Mouse (Mus musculus) intestine, postnatal 0 days (tissue): ENCODE measurements at regions not wholly inside any gene's neighbourhood (a gene's known extent, or its start where the extent isn't known, plus 50 kb on each side); places are given as distances from the start of the nearest gene placed in this dataset.

Experiments used
- ATAC-seq: fragments of 200-750 bp; cut with Nextera tagmentation; 2 replicates; pipeline ENCODE4 v1.8.0; 2017; ENCODE audit warnings: mild to moderate bottlenecking, moderate TSS enrichment, moderate library complexity
- H3K27ac ChIP-seq: fragments of 300-500 bp; sonication (generic); 2 replicates; pipeline ENCODE4 v1.5.1; 2014; ENCODE audit warnings: mild to moderate bottlenecking, low read depth, low read length, moderate library complexity
- H3K27me3 ChIP-seq: fragments of 300-500 bp; sonication (generic); replicated peaks from 2 replicates; pipeline ENCODE4 v1.6.1; 2014; ENCODE audit warnings: low read length, mixed read lengths; ENCODE audit not compliant: control insufficient read depth, insufficient read depth
- H3K36me3 ChIP-seq: fragments of 300-500 bp; sonication (generic); 2 replicates; pipeline ENCODE4 v1.6.1; 2014; ENCODE audit warnings: mild to moderate bottlenecking, moderate library complexity; ENCODE audit not compliant: control insufficient read depth, insufficient read depth
- H3K4me1 ChIP-seq: fragments of 300-500 bp; sonication (generic); replicated peaks from 2 replicates; pipeline ENCODE4 v1.6.1; 2014; ENCODE audit warnings: antibody characterized with exemption, low read length, mixed read lengths; ENCODE audit not compliant: control insufficient read depth, insufficient read depth
- H3K4me2 ChIP-seq: fragments of 300-500 bp; sonication (generic); replicated peaks from 2 replicates; pipeline ENCODE4 v1.6.1; 2014; ENCODE audit warnings: low read depth, mild to moderate bottlenecking, moderate library complexity
- H3K4me3 ChIP-seq: fragments of 300-500 bp; sonication (generic); 2 replicates; pipeline ENCODE4 v1.5.1; 2014; ENCODE audit warnings: low read depth, low read length
- H3K9ac ChIP-seq: fragments of 300-500 bp; sonication (generic); 2 replicates; pipeline ENCODE4 v1.6.1; 2014; ENCODE audit warnings: mild to moderate bottlenecking, low read depth, low read length
- H3K9me3 ChIP-seq: fragments of 300-500 bp; sonication (generic); 2 replicates; pipeline ENCODE4 v1.6.1; 2016; ENCODE audit warnings: mixed run types; ENCODE audit not compliant: control insufficient read depth
- CTCF ChIP-seq: sonication (generic); IDR thresholded peaks from 2 replicates; pipeline ENCODE4 v1.5.1; 2016; ENCODE audit warnings: low read depth, mild to moderate bottlenecking, control low read depth, antibody characterized with exemption, moderate library complexity
- WGBS: fragments of 180-500 bp; shearing (Covaris S2); extraction: QIAGEN DNeasy Blood & Tissue Kit; methylation state at CpG from one replicate; pipeline ENCODE4 v1.1.7; 2014; 5-methylcytosine and 5-hydroxymethylcytosine counted together

- no peaks in the 10 kb centered on the region for H3K9me3 ChIP-seq
- no peak overlapping the region for H3K4me3 ChIP-seq
- ATAC-seq: no peak
- H3K27ac ChIP-seq: no peak overlapping the region
- no peak for TF ChIP-seq CTCF
- no peak overlapping the region for H3K9ac ChIP-seq
- H3K27me3 ChIP-seq: no peaks in the 10 kb centered on the region
- 81% methylated on average over 4 of the region's 4 CpGs for WGBS
- H3K4me1 ChIP-seq: no peaks in the 10 kb centered on the region
- H3K36me3 ChIP-seq: no peaks in the 10 kb centered on the region
- H3K4me2 ChIP-seq: no peak overlapping the region
Measured at GRCm38 (mm10) chr14:8985086-8985793, 319.2 kb upstream of the 4930452B06Rik start.

- no peaks in the 10 kb centered on the region for H3K9me3 ChIP-seq
- WGBS: 46% methylated on average over 2 of the region's 2 CpGs
- ATAC-seq: no peak
- H3K9ac ChIP-seq: no peak overlapping the region
- H3K27me3 ChIP-seq: no peaks in the 10 kb centered on the region
- H3K36me3 ChIP-seq: no peaks in the 10 kb centered on the region
- no peak overlapping the region for H3K4me2 ChIP-seq
- H3K4me1 ChIP-seq: no peaks in the 10 kb centered on the region
- no peak overlapping the region for H3K4me3 ChIP-seq
- TF ChIP-seq CTCF: no peak
- no peak overlapping the region for H3K27ac ChIP-seq
Measured at GRCm38 (mm10) chr14:8961554-8961953, 295.5 kb upstream of the 4930452B06Rik start.

GRCm38 (mm10) chr14:8952853-8953397 is 286.9 kb upstream of the 4930452B06Rik start:
- 58% methylated on average over 6 of the region's 6 CpGs for WGBS
- Histone ChIP-seq H3K36me3 (no peaks in the 10 kb centered on the region), H3K4me1 (no peaks in the 10 kb centered on the region), H3K4me2 (no peak overlapping the region), H3K27ac (no peak overlapping the region), H3K4me3 (no peak overlapping the region), H3K9ac (no peak overlapping the region), H3K27me3 (no peaks in the 10 kb centered on the region), H3K9me3 (no peaks in the 10 kb centered on the region)
- ATAC-seq: no peak
- no peak for TF ChIP-seq CTCF

GRCm38 (mm10) chr14:8948751-8949150 is 282.7 kb upstream of the 4930452B06Rik start:
- H3K4me1 ChIP-seq: no peaks in the 10 kb centered on the region
- no peak for TF ChIP-seq CTCF
- H3K27me3 ChIP-seq: no peaks in the 10 kb centered on the region
- H3K27ac ChIP-seq: no peak overlapping the region
- H3K9ac ChIP-seq: no peak overlapping the region
- no peaks in the 10 kb centered on the region for H3K36me3 ChIP-seq
- ATAC-seq: no peak
- H3K4me2 ChIP-seq: no peak overlapping the region
- no peak overlapping the region for H3K4me3 ChIP-seq
- no peaks in the 10 kb centered on the region for H3K9me3 ChIP-seq
- 58% methylated on average over 2 of the region's 2 CpGs for WGBS

- TF ChIP-seq CTCF: no peak
- no peak overlapping the region for H3K27ac ChIP-seq
- 70% methylated on average over 5 of the region's 5 CpGs for WGBS
Measured at GRCm38 (mm10) chr14:8946851-8947625, 281.0 kb upstream of the 4930452B06Rik start.

GRCm38 (mm10) chr14:8935121-8935520 is 269.1 kb upstream of the 4930452B06Rik start:
- Histone ChIP-seq H3K4me3 (no peak overlapping the region), H3K27ac (no peak overlapping the region), H3K4me2 (no peak overlapping the region), H3K9me3 (no peaks in the 10 kb centered on the region), H3K27me3 (no peaks in the 10 kb centered on the region), H3K4me1 (no peaks in the 10 kb centered on the region), H3K9ac (no peak overlapping the region), H3K36me3 (no peaks in the 10 kb centered on the region)
- TF ChIP-seq CTCF: peak; percentile 66
- 29% methylated on average over 5 of the region's 5 CpGs for WGBS
- ATAC-seq: no peak

More at GRCm38 (mm10) chr14:8946851-8947625, 281.0 kb upstream of the 4930452B06Rik start:
- no peak for ATAC-seq
- Histone ChIP-seq H3K9me3 (no peaks in the 10 kb centered on the region), H3K36me3 (no peaks in the 10 kb centered on the region), H3K4me3 (no peak overlapping the region), H3K27me3 (no peaks in the 10 kb centered on the region), H3K4me1 (no peaks in the 10 kb centered on the region), H3K4me2 (no peak overlapping the region), H3K9ac (no peak overlapping the region)
